Mouse (Mus musculus): Measurements from ENCODE around the gene Ces1e. TPM values are rescaled to one million over a fixed set of nuclear protein-coding genes. Genes with fewer than 3 reads are reported as not detected.

Gene Ces1e
- polyA plus RNA-seq (2015; fragmentation: Nextera tagmentation; extraction: Ambion mirVana), result 0.12 and 0.13 TPM in 2 replicates

DNA sequence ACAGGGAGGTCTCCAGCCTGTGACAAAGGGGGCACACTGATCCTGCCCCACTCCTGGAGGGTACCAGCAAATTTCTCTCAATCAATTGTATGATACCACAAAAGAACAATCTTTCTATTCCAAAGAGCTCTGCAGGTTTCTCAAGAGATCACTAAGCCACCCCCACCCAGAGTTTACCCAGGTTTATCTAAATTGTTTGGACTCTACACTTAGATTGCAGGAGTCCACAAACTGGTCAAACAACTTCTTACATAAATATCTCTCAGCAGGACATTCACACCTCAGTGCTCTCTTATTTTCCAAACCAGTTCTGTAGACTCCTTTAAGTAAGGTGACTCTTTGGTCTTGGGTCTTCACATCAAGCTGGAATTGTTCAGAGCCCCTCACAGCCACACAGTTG lies at the start of gene Ces1e:
Gene Ces1e (minus strand): TSS at position 174 of the 400 bp plus-strand sequence.

DNA sequence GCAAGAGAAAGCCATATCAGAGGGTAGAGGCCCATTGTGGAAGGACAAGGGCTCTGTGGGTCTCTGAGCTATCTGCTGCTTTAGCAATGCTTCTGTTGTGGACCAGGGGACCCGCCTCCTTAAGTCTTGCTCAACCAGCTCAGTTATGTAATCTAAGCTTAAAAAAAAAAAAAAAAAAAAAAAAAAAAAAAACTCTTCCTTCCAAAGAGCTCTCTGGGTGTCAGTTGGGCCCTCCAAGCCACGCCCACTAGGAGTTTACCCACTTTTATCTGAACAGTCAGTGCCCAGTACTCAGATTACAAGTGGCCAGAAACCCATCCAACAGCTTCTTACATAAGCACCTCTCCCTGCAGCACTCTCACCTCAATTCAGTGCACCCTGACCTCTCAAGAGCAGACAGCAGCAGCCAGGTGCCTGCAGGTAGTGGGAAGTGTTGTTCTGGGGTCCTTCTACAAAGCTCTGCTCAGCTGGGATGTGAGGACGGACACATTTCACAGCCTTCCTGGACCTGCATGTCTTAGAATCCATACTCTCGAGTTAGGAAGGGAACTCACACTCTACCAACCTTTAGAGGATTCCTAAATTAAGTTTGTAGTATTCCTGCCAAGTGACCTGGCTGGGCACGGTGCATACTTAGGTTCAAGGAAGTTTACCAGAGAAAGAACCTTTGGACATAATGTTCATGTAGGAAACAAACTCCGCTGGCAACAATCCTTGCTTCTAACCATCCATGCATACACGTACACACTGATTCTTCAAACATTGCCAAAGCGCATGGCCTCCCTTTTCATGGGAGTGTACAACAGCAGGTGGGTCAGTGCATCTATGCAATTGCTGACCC lies 31.5 kb downstream of the Ces1e start, which contains the start of gene Ces1d:
Gene Ces1d (minus strand): TSS at position 154 of the 841 bp plus-strand sequence.

Other genes starting within 250 kb of the Ces1e start
- gene Ces1a, start 181.4 kb downstream of the Ces1e start, polyA plus RNA-seq (2015; fragmentation: Nextera tagmentation; extraction: Ambion mirVana), result not detected in 2 replicates
- gene Ces1b, start 149.6 kb downstream of the Ces1e start, polyA plus RNA-seq (2015; fragmentation: Nextera tagmentation; extraction: Ambion mirVana), result not detected in 2 replicates
- gene Ces1c, start 98.3 kb downstream of the Ces1e start, polyA plus RNA-seq (2015; fragmentation: Nextera tagmentation; extraction: Ambion mirVana), result 3.5 and 3.6 TPM in 2 replicates
- 3.9 and 7.5 TPM in 2 replicates for gene Ces1d, start 31.8 kb downstream of the Ces1e start, polyA plus RNA-seq (2015; fragmentation: Nextera tagmentation; extraction: Ambion mirVana)
- 0.11 and 0.14 TPM in 2 replicates for gene Ces1f, start 50.1 kb upstream of the Ces1e start, polyA plus RNA-seq (2015; fragmentation: Nextera tagmentation; extraction: Ambion mirVana)
- 0.08 and 0.11 TPM in 2 replicates for gene Ces1g, start 107.7 kb upstream of the Ces1e start, polyA plus RNA-seq (2015; fragmentation: Nextera tagmentation; extraction: Ambion mirVana)
- gene Ces1h, start 150.1 kb upstream of the Ces1e start, polyA plus RNA-seq (2015; fragmentation: Nextera tagmentation; extraction: Ambion mirVana), result not detected in 2 replicates

Data from adrenal gland, postnatal 0 days (tissue).